Mouse (Mus musculus): ENCODE results near the gene Gm9639.

DNA sequence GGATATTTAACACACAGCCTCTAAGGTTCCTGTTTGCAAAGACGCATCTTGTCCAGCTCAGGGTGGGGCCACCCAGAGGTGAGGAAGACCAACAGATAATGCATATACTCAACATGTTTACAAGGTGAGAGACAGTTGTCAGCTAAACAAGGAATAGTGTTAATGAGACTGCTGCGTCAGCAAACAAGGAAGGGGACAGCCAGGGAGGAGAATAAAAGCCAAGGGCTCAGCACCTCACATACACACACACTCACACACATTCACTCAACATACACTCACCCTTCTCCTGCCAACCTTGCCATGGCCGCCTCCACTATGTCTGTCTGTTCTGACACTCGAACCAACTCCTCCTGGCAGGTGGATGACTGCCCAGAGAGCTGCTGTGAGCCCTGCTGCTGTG lies 19.5 kb upstream of the Gm9639 start, which contains the start of gene Gm2696:
- TF ChIP-seq CTCF (IDR thresholded peaks at IDR 0.05; ENCODE audit: insufficient read depth, low read length): no peak
- TF ChIP-seq POLR2A (IDR thresholded peaks at IDR 0.05; ENCODE audit: borderline replicate concordance, extremely low read depth, low read depth, low read length): no peak
